Mouse (Mus musculus): Measurements from ENCODE around the gene Utp14a. TPM values are rescaled to one million over a fixed set of nuclear protein-coding genes. Genes with fewer than 3 reads are reported as not detected.

Gene Utp14a
- polyA plus RNA-seq, 1 experiment from 2014 or later: 20.1 TPM

DNA sequence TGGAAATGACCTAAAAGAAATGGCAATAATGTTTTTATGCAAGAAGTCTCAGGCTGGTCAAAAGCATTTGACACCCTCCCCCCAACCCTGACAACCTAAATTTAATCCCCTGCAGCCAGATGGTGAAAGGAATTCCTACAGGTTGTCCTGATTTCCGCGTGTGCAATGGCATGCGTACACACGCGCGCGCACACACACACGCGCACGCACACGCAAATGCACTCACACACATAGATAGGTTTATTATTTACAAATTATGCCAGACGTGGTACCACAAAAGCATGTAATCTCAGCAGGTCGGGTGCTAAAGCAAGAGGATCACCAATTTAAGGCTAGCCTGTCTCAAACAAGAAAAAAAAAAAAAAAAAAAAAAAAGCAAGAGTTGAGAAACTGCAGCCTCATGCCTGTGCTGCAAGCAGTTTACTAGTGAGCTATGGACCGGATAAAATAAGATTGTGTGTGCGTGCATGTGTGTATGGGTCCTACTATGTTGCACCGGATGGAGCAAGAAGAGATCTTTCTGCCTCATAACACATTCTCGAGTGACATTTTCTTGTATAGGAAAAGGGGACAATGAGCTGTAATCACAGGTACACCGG lies 733 bp upstream of the Utp14a start:
- Histone ChIP-seq H3K9me3 (ENCODE audit: control insufficient read depth, low read depth, low read length) (no peaks in the 10 kb centered on the region), H3K4me2 (replicated peaks; ENCODE audit: low read depth, low read length) (peak overlapping the region; percentile 43), H3K27ac (ENCODE audit: low read length) (peak overlapping the region; percentile 39; the same call in 1 of the 2 replicates), H3K27me3 (ENCODE audit: control insufficient read depth, insufficient read depth, low read length) (no peaks in the 10 kb centered on the region), H3K4me1 (ENCODE audit: control insufficient read depth, insufficient read depth, low read length) (no peaks in the 10 kb centered on the region), H3K4me3 (ENCODE audit: low read depth, low read length) (peak overlapping the region; percentile 44), H3K36me3 (ENCODE audit: control insufficient read depth, insufficient read depth, low read length) (no peaks in the 10 kb centered on the region), H3K9ac (replicated peaks; ENCODE audit: low read depth, low read length) (0 out of 2 replicates have a peak overlapping the region, but pooled peaks have one; percentile 18)
- WGBS: 16% methylated on average over 18 of the region's 18 CpGs
- no peak for ATAC-seq (ENCODE audit: insufficient number of reproducible peaks, insufficient read depth, low FRiP score, low read depth)

DNA sequence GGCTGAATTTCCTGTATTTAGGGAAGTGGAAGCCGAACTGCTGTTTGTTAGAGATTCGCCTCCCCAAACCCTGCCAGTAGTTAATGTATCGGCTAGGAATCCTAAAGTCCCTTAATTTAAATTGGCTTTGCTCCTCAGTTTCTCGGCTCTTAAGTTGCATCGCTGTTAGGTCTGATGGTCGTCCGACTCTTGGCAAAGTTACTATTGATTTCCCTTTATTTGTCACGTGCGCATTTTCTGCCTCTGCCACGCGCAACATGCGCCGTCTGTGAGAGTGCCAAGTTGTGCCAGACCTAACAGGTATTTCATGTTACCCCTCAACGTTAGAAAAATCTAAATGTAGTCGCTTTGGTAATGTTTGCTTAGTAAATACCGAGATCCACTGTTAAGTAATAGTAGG lies 349 bp downstream of the Utp14a start:
- Histone ChIP-seq H3K27ac (ENCODE audit: low read length) (no peak overlapping the region), H3K9ac (replicated peaks; ENCODE audit: low read depth, low read length) (peak overlapping the region; percentile 28; the same call in 1 of the 2 replicates), H3K4me2 (replicated peaks; ENCODE audit: low read depth, low read length) (peak overlapping the region; percentile 43), H3K9me3 (ENCODE audit: control insufficient read depth, low read depth, low read length) (no peaks in the 10 kb centered on the region), H3K4me3 (ENCODE audit: low read depth, low read length) (peak overlapping the region; percentile 44), H3K4me1 (ENCODE audit: control insufficient read depth, insufficient read depth, low read length) (no peaks in the 10 kb centered on the region), H3K36me3 (ENCODE audit: control insufficient read depth, insufficient read depth, low read length) (no peaks in the 10 kb centered on the region; the same call in 1 of the 2 replicates), H3K27me3 (ENCODE audit: control insufficient read depth, insufficient read depth, low read length) (no peaks in the 10 kb centered on the region)
- 12% methylated on average over 16 of the region's 16 CpGs for WGBS
- ATAC-seq (ENCODE audit: insufficient number of reproducible peaks, insufficient read depth, low FRiP score, low read depth): no peak

DNA sequence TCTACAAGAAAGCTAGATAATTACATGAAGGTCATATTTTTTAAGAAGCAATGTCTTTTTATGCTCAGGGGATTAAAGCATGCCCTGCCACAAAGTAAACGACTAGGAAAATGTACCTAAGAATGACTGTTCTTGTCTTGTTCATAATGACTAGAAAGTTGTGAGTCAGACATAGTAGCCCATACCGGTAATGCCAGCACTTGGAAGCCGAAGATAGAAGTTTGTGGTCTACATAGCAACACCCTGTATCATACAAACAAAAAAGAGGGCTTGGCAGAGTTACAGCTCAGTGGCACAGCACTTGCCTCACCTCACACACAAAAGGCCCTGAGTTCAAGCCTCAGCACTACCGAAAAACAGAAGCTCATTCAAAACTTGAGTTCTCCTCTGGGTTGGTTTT lies 15.0 kb downstream of the Utp14a start:
- H3K4me1 ChIP-seq (ENCODE audit: control insufficient read depth, insufficient read depth, low read length): no peaks in the 10 kb centered on the region
- H3K27ac ChIP-seq (ENCODE audit: low read length): no peak overlapping the region
- no peaks in the 10 kb centered on the region for H3K9me3 ChIP-seq (ENCODE audit: control insufficient read depth, low read depth, low read length)
- WGBS: 90% methylated on average over 4 of the region's 4 CpGs
- no peak overlapping the region for H3K9ac ChIP-seq (replicated peaks; ENCODE audit: low read depth, low read length)
- no peak overlapping the region for H3K4me2 ChIP-seq (replicated peaks; ENCODE audit: low read depth, low read length)
- H3K27me3 ChIP-seq (ENCODE audit: control insufficient read depth, insufficient read depth, low read length): no peaks in the 10 kb centered on the region
- no peak overlapping the region for H3K4me3 ChIP-seq (ENCODE audit: low read depth, low read length)
- peaks cover 4% of the 10 kb centered on the region for H3K36me3 ChIP-seq (ENCODE audit: control insufficient read depth, insufficient read depth, low read length)
- ATAC-seq (ENCODE audit: insufficient number of reproducible peaks, insufficient read depth, low FRiP score, low read depth): no peak

DNA sequence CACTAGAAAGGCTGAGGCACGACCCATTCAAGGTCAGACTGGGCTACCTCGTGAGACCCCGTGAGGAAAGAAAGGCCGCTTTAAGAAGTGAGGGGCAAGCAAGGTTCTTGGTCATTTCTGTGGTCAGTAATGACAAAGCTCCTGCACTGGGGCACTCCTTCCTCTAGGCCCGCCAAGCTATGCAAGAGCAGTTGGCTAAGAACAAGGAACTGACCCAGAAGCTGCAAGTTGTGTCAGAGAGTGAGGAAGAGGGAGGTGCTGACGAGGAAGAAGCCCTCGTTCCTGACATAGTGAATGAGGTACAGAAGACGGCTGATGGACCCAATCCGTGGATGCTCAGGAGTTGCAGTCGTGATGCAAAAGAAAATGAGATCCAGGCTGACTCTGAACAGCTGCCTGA lies 18.0 kb downstream of the Utp14a start:
- no peak for ATAC-seq (ENCODE audit: insufficient number of reproducible peaks, insufficient read depth, low FRiP score, low read depth)
- Histone ChIP-seq H3K4me3 (ENCODE audit: low read depth, low read length) (no peak overlapping the region), H3K27me3 (ENCODE audit: control insufficient read depth, insufficient read depth, low read length) (no peaks in the 10 kb centered on the region)

DNA sequence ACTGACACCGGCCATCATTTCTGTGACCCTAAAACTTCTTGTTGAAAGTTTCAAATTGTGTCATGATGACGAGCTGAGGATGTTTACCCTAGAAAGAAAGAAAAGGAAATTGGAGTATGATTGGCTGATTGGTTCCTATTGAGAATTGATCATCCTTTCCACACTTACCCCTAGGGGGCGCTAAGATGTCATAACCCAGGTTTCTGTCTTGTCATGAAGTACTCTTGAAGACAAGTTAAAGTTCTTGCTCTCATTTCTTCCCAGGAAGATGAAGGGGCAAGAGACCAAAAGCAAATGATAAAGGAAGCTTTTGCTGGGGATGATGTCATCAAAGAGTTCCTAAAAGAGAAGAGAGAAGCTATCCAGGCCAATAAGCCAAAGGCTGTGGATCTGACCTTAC lies 21.4 kb downstream of the Utp14a start:
- no peak overlapping the region for H3K9ac ChIP-seq (replicated peaks; ENCODE audit: low read depth, low read length)
- no peak overlapping the region for H3K4me3 ChIP-seq (ENCODE audit: low read depth, low read length)
- ATAC-seq (ENCODE audit: insufficient number of reproducible peaks, insufficient read depth, low FRiP score, low read depth): no peak
- H3K9me3 ChIP-seq (ENCODE audit: control insufficient read depth, low read depth, low read length): no peaks in the 10 kb centered on the region
- H3K27me3 ChIP-seq (ENCODE audit: control insufficient read depth, insufficient read depth, low read length): no peaks in the 10 kb centered on the region
- H3K4me2 ChIP-seq (replicated peaks; ENCODE audit: low read depth, low read length): no peak overlapping the region
- 44% methylated on average over 3 of the region's 3 CpGs for WGBS
- no peak overlapping the region for H3K27ac ChIP-seq (ENCODE audit: low read length)
- H3K36me3 ChIP-seq (ENCODE audit: control insufficient read depth, insufficient read depth, low read length): 0 out of 2 replicates have a peak, but pooled peaks cover 4% of the 10 kb centered on the region
- H3K4me1 ChIP-seq (ENCODE audit: control insufficient read depth, insufficient read depth, low read length): no peaks in the 10 kb centered on the region

More for the DNA sequence above, 18.0 kb downstream of the Utp14a start:
- Histone ChIP-seq H3K4me2 (replicated peaks; ENCODE audit: low read depth, low read length) (no peak overlapping the region), H3K9me3 (ENCODE audit: control insufficient read depth, low read depth, low read length) (no peaks in the 10 kb centered on the region), H3K4me1 (ENCODE audit: control insufficient read depth, insufficient read depth, low read length) (no peaks in the 10 kb centered on the region), H3K27ac (ENCODE audit: low read length) (no peak overlapping the region), H3K36me3 (ENCODE audit: control insufficient read depth, insufficient read depth, low read length) (peaks cover 4% of the 10 kb centered on the region; the same call in 1 of the 2 replicates), H3K9ac (replicated peaks; ENCODE audit: low read depth, low read length) (no peak overlapping the region)
- 86% methylated on average over 10 of the region's 10 CpGs for WGBS

DNA sequence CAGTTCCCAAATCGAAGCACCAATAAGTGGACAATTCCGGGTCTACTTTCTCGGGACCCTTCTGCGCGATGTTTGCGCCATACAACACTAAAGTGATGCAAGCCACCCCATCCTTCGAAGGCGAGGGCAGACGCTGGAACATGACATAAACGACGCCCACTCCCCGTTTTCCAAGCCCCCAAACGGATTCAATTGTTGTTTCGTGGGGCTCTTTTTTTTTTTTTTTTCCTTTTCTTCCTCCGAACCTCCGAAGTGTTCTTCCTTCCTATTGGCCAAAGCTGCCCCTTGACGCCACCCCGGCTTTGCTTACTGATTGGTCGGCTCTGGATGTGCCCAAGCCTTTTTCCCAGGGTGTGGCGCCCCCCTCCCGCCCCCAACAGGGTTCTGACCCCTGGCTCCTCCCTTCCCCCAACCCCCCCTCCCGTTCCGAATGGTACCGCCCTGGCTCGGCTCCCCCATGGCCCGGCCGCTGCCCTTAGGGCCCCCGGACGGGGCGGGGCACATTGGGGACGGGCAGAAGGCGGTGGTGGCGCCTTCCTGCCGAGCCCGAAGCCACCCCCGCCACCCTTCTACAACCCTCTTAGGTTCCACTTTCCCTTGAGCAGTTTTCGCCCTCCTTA lies 27.8 kb downstream of the Utp14a start:
- H3K36me3 ChIP-seq (ENCODE audit: control insufficient read depth, insufficient read depth, low read length): no peaks in the 10 kb centered on the region
- H3K9me3 ChIP-seq (ENCODE audit: control insufficient read depth, low read depth, low read length): no peaks in the 10 kb centered on the region
- peak overlapping the region; percentile 94; the same call in 1 of the 2 replicates for H3K27ac ChIP-seq (ENCODE audit: low read length)
- peak; percentile 84 for ATAC-seq (ENCODE audit: insufficient number of reproducible peaks, insufficient read depth, low FRiP score, low read depth)
- H3K4me2 ChIP-seq (replicated peaks; ENCODE audit: low read depth, low read length): peak overlapping the region; percentile 33
- H3K27me3 ChIP-seq (ENCODE audit: control insufficient read depth, insufficient read depth, low read length): 0 out of 2 replicates have a peak, but pooled peaks cover 4% of the 10 kb centered on the region
- no peak overlapping the region for H3K9ac ChIP-seq (replicated peaks; ENCODE audit: low read depth, low read length)
- H3K4me3 ChIP-seq (ENCODE audit: low read depth, low read length): peak overlapping the region; percentile 43
- H3K4me1 ChIP-seq (ENCODE audit: control insufficient read depth, insufficient read depth, low read length): no peaks in the 10 kb centered on the region
- 15% methylated on average over 34 of the region's 37 CpGs for WGBS

DNA sequence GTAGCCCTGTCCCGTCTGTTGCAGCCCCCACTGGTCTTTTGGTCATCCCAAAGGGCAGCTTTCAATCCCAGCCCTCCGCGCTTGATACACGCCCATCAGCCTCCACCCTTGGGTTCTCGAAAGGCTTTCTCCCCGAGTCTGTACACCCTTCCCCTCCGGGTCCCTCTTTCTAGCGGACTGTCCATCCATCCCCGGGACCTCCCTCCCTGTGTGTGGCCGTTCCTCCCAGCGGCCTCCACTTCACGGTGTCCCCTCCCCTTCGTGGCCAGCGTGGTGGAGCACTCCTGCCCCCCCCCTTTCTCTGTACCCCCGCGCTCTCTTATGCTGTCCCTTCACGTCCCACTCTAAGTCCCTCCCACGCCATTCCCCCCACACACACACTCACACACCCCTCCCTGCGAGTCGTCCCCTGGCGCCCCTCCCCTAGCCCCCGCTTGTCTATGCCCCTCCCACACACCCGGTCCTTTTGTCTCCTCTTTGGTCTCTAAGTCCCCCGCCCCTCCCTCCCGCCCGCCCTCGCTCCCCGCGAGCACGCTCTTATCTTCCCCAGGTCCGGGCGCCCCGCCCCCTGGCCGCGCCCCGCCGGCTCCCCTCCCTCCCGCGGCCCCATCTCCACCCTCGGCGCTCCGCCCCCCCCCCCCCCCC lies 28.5 kb downstream of the Utp14a start:
- Histone ChIP-seq H3K4me2 (replicated peaks; ENCODE audit: low read depth, low read length) (peak overlapping the region; percentile 35), H3K27me3 (ENCODE audit: control insufficient read depth, insufficient read depth, low read length) (0 out of 2 replicates have a peak, but pooled peaks cover 4% of the 10 kb centered on the region), H3K4me1 (ENCODE audit: control insufficient read depth, insufficient read depth, low read length) (no peaks in the 10 kb centered on the region), H3K27ac (ENCODE audit: low read length) (peak overlapping the region; percentile 94; the same call in 1 of the 2 replicates), H3K4me3 (ENCODE audit: low read depth, low read length) (peak overlapping the region; percentile 43), H3K9ac (replicated peaks; ENCODE audit: low read depth, low read length) (no peak overlapping the region), H3K9me3 (ENCODE audit: control insufficient read depth, low read depth, low read length) (no peaks in the 10 kb centered on the region), H3K36me3 (ENCODE audit: control insufficient read depth, insufficient read depth, low read length) (no peaks in the 10 kb centered on the region)
- 13% methylated on average over 32 of the region's 42 CpGs for WGBS
- peak; percentile 89 for ATAC-seq (ENCODE audit: insufficient number of reproducible peaks, insufficient read depth, low FRiP score, low read depth)

DNA sequence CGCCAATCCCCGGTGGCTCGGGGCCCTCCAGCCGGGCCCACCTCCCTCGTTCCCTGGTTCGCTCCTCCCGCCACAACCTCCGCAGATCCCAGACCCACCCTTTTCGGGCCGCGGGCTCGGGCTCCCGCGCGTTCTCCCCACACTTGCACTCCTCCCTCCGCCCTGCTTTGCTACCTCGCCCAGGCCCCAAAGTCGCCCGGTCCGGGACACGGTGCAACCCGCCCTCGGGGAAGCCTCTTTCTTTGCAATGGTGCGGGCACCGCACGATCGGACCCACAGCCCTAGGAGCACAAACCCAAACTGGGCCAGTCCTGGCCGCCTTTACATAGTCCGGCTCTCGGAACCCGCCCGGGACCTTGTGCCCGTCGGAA lies 29.0 kb downstream of the Utp14a start:
- H3K4me1 ChIP-seq (ENCODE audit: control insufficient read depth, insufficient read depth, low read length): no peaks in the 10 kb centered on the region
- WGBS: 12% methylated on average over 28 of the region's 34 CpGs

More for the DNA sequence above, 29.0 kb downstream of the Utp14a start:
- peak; percentile 63 for ATAC-seq (ENCODE audit: insufficient number of reproducible peaks, insufficient read depth, low FRiP score, low read depth)
- H3K27ac ChIP-seq (ENCODE audit: low read length): peak overlapping the region; percentile 64; the same call in 1 of the 2 replicates
- H3K9ac ChIP-seq (replicated peaks; ENCODE audit: low read depth, low read length): 0 out of 2 replicates have a peak overlapping the region, but pooled peaks have one; percentile 6
- H3K9me3 ChIP-seq (ENCODE audit: control insufficient read depth, low read depth, low read length): no peaks in the 10 kb centered on the region
- 0 out of 2 replicates have a peak, but pooled peaks cover 4% of the 10 kb centered on the region for H3K27me3 ChIP-seq (ENCODE audit: control insufficient read depth, insufficient read depth, low read length)
- H3K36me3 ChIP-seq (ENCODE audit: control insufficient read depth, insufficient read depth, low read length): no peaks in the 10 kb centered on the region
- peak overlapping the region; percentile 43 for H3K4me3 ChIP-seq (ENCODE audit: low read depth, low read length)
- peak overlapping the region; percentile 35 for H3K4me2 ChIP-seq (replicated peaks; ENCODE audit: low read depth, low read length)

Data from stomach, embryonic 14.5 days (tissue).